Mouse (Mus musculus) stomach, postnatal 0 days (tissue): ENCODE data around the gene Msrb3.

Experiments
- CTCF ChIP-seq: IDR thresholded peaks from 2 replicates; pipeline ENCODE4 v1.5.1; 2016; ENCODE audit warnings: antibody characterized with exemption, low read depth, mild to moderate bottlenecking, moderate library complexity
- EP300 ChIP-seq: optimal IDR thresholded peaks from 2 replicates; pipeline ENCODE3; 2016; ENCODE audit warnings: antibody characterized with exemption

GRCm38 (mm10) chr10:120783393-120783792 lies 115.5 kb downstream of the Msrb3 start:
- TF ChIP-seq CTCF: no peak
- no peak for TF ChIP-seq EP300
